Mouse (Mus musculus) heart, adult 18-20 months (tissue): ENCODE data around the gene Ccdc162. TPM values are rescaled to one million over a fixed set of nuclear protein-coding genes. Genes with fewer than 3 reads are reported as not detected.

Experiments used
- DNase-seq, 2 experiments: peaks; one replicate each; pipeline ENCODE4 v3.0.0; 2021 to 2022; ENCODE audit warnings: mixed read lengths in 1 of 2
- long read RNA-seq, 2 experiments: library from polyadenylated mRNA; stranded (forward); transcript quantifications; one replicate each; pipeline ENCODE4 v2.0.0; 2021
- total RNA-seq, 2 experiments: library from RNA; stranded (reverse); gene quantifications; 2 replicates each; pipeline ENCODE4 v1.2.3; 2021

Ccdc162 gene
- total RNA-seq: under 1 TPM; 0.22 to 0.46 TPM
- long read RNA-seq, experiment 1, partial matches to known transcripts: 1 of 1 reads
- long read RNA-seq, experiment 1, other reads (novel, unspliced or antisense): 0 of 1 reads
- long read RNA-seq, experiment 2: 0 reads

DNA sequence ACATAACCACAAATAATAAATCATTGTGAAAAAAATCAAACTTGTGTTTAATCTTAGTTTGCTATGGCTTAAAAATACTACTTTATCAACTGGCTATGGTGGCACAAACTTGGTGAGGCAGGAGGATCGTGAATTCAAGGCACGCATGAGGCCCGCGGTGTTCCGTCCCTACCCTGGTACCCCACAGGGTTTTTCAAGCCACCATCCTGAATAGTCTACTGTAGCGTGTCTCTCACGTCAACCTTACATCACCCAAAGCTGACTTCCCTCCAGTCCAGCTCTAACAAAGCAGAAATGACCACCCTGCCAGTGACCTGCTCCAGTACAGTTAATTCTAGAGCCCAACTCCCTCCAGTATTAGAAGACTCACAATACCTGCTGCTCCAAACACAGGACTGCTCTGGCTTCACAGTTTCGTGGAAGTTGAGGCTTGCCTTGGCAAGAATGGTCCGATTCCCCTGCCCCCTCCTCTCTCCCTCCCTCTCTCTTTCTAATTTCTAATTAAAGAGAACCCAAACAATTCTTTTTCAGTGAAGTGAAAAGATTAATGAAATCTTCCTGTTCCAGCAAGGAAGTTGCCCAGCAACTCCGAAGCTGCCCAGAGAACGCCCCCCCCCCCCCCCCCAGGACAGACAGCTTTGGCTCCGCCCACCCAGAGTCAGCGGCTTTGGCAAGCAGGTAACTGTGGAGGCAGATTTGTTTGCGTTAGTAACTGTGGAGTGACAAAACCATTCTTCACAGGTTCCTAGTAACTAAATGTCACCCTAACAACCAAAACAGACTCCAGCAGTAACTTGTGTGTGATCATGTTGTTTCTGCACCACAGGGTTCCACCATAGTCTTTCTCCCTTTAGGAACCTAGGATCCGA, at the start of gene Ccdc162:
TSS of gene Ccdc162 (minus strand) at position 606 of the 869 bp plus-strand sequence.
- DNase-seq: no peak

GRCm38 (mm10) chr10:41765586-41765985, 49.2 kb upstream of the Ccdc162 start:
- DNase-seq: no peak

- DNase-seq: no peak
These were observed 47.4 kb upstream of the Ccdc162 start for GRCm38 (mm10) chr10:41763741-41764385.

DNA sequence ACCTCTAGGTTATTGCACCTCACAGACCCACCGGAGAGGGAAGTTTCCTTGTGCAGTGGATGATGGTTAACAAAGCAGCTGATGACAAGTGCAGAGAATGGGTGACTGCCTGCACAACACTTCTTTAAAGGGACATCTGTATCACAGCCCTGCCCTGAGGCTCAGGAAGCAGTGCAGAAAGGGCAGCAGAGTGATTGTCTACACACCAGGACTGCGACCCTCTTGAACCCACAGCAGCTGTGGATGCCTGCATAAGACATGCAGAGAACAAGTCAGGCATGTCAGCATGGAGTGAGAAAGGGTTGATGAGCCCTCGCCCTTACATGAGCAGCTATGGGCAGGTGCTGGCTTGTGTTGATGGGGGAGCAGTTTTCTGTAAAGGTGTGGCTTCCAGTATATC, 44.4 kb upstream of the Ccdc162 start:
- DNase-seq: no peak

DNA sequence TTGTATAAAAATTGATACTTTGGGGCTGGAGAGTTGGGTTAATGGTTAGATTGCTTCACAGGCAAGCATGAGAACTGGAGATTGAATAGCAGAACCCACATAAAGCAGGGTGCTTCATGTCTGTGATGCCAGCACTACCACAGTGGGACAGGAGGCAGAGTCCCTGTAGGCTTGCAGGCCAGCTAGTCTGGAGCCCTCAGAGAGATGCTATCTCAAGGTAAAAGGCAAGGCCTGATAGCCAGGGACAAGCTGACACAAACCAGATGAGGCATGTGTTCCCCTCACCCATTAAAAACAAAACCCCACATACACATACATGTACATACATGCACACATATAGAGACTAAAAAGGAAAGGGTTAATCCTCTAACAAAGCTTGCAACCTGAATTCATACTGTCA, 41.6 kb upstream of the Ccdc162 start:
- DNase-seq: no peak

DNA sequence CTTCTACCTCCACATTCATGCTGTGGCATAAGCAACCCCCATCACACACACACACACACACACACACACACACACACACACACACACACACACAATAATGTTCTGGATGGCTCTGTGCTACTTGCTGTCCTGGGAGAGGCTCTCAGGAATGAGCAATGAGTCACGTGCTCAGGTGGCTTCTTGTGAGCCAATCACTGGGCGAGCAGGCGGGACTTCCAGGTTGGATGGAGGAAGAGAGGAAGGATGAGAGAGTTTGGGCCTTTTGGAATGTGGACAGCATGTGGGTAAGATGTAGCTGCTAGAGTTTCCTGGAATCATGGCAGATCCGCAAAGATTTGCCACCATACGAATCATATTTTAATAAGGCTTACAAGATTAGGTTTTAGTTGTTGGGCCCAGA, 40.8 kb upstream of the Ccdc162 start:
- no peak for DNase-seq

- DNase-seq: no peak
These were observed 35.5 kb upstream of the Ccdc162 start for GRCm38 (mm10) chr10:41751867-41752480.

- DNase-seq: no peak
These were observed 32.9 kb upstream of the Ccdc162 start for GRCm38 (mm10) chr10:41749306-41749705.

- DNase-seq: no peak
These were observed 30.1 kb upstream of the Ccdc162 start for GRCm38 (mm10) chr10:41746554-41746953.

GRCm38 (mm10) chr10:41744006-41744405, 27.6 kb upstream of the Ccdc162 start:
- no peak for DNase-seq

- no peak for DNase-seq
These were observed 23.8 kb upstream of the Ccdc162 start for GRCm38 (mm10) chr10:41740221-41740620.

GRCm38 (mm10) chr10:41737245-41737644, 20.8 kb upstream of the Ccdc162 start:
- DNase-seq: no peak

GRCm38 (mm10) chr10:41735398-41735797, 19.0 kb upstream of the Ccdc162 start:
- no peak for DNase-seq

- no peak for DNase-seq
These were observed 16.8 kb upstream of the Ccdc162 start for GRCm38 (mm10) chr10:41733214-41733613.

- DNase-seq: no peak
These were observed 15.5 kb upstream of the Ccdc162 start for GRCm38 (mm10) chr10:41731932-41732331.

DNA sequence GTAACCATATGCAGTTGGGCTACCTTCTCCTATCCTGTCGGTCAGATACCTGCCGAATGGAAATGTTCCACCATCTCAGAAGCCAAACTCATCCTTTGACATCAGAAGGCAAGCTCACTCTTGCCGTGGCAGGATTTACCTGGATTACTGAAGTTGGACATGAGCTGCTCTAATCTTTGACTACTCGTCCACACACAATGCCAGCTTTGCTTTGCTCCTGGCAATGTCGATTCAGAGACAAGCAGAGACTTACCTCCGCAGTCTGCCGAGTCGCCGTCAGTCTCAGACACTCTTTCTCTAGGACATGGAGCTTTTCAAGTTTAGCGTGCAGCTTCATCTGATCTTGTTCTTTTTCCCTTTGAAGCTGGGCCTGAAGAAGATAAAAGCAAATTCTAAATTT, 14.3 kb upstream of the Ccdc162 start:
- no peak for DNase-seq

DNA sequence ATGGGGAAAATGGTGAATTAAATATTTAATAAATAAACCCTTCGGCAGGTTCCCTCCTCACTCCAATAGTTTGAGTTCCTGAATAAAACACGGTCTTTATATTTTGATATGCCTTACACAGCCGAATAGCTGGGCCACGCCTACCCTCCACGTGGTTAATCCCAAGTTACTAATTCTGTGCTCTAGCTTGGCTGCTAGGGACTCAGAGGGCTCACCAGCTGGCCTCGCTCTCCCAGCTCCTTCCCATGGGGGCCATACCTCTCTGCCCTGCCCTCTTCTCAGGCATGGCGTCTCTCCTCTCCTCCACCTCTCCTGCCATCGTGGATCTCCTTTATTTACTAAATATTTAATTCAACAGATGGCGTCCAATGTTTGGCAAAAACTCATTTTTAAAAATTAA, 9.8 kb upstream of the Ccdc162 start:
- DNase-seq: no peak

DNA sequence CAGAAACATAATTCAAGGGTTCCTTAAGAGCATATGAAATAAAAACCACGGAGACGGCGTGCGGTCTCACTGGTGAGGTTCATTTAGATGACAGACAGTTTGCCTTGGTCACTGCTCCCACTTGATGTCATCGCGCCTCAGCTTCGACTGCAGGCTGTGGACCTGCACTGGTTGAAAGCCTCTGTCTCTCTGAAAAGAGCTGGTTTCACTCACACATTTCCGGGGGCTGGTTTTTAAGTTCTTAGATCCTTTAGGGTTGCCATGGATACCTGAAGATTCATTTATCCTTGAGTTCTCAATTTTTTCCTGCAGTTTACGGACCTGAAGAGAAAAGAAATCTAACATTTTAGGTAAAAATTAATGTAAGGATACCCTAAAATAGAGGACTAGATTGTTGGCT, 3.2 kb upstream of the Ccdc162 start:
- DNase-seq: no peak

GRCm38 (mm10) chr10:41715557-41715956, 877 bp downstream of the Ccdc162 start:
- DNase-seq: no peak

GRCm38 (mm10) chr10:41711467-41711866, 5.0 kb downstream of the Ccdc162 start:
- DNase-seq: no peak

DNA sequence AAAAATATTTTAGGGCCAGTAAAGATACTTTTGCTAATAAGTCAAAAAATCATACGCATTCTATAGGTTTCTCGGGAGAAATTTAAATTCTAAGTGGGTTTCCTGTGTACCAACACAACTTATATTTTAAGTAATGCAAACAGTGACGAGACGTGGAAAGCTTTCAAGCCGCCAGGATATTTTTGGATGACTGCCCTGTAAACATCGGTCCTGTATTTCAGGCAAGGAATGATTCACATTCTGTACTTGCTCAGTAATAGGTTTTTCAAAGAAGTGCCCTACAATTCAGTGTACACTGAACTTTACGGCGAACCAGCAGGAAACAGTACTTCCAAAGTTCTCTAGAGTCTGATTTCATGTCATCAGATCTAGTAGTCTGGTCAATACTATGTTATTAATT, 5.7 kb downstream of the Ccdc162 start:
- DNase-seq: peak; percentile 37 to 47

- peak; percentile 42 to 67 for DNase-seq
These were observed 7.1 kb downstream of the Ccdc162 start for GRCm38 (mm10) chr10:41709341-41709740.

- no peak for DNase-seq
These were observed 16.8 kb downstream of the Ccdc162 start for GRCm38 (mm10) chr10:41699669-41700068.
